Mouse (Mus musculus): ENCODE results near the gene Mrps2. TPM values are rescaled to one million over a fixed set of nuclear protein-coding genes. Genes with fewer than 3 reads are reported as not detected.

Mrps2 gene
- polyA plus RNA-seq, 1 experiment: 30.4 TPM

- TF ChIP-seq MYOG (IDR thresholded peaks at IDR 0.05; ENCODE audit: control insufficient read depth, extremely low read depth, insufficient read length): no peak
- no peak for TF ChIP-seq FOSL1 (IDR thresholded peaks at IDR 0.05; ENCODE audit: insufficient read depth, low read length, poor library complexity, severe bottlenecking)
- no peak for TF ChIP-seq CTCF (IDR thresholded peaks at IDR 0.05; ENCODE audit: control insufficient read depth, insufficient read depth, insufficient read length)
- TF ChIP-seq USF1 (IDR thresholded peaks at IDR 0.05; ENCODE audit: low read depth): no peak
- no peak for TF ChIP-seq CEBPB (IDR thresholded peaks at IDR 0.05; ENCODE audit: low read depth)
- no peak for TF ChIP-seq MAX (IDR thresholded peaks at IDR 0.05)
- no peak for TF ChIP-seq MYOD1 (IDR thresholded peaks at IDR 0.05; ENCODE audit: control insufficient read depth, insufficient read length, low read depth)
- H3K4me3 ChIP-seq (ENCODE audit: insufficient read depth, poor library complexity, severe bottlenecking): no peak overlapping the region
- H3K79me3 ChIP-seq (ENCODE audit: low read depth): no peaks in the 10 kb centered on the region
- H3K79me2 ChIP-seq (ENCODE audit: control insufficient read depth, insufficient read depth): no peaks in the 10 kb centered on the region
- no peaks in the 10 kb centered on the region for H3K36me3 ChIP-seq (ENCODE audit: control insufficient read depth, insufficient read depth)
- H3ac ChIP-seq (ENCODE audit: control insufficient read depth, insufficient read length, low read depth): no peak overlapping the region
- no peaks in the 10 kb centered on the region for H3K27me3 ChIP-seq (ENCODE audit: control insufficient read depth, insufficient read depth, insufficient read length)
These were observed 27.4 kb downstream of the Mrps2 start for GRCm38 (mm10) chr2:28495207-28495756.

GRCm38 (mm10) chr2:28495801-28496595 lies 28.1 kb downstream of the Mrps2 start:
- H3K36me3 ChIP-seq (ENCODE audit: control insufficient read depth, insufficient read depth): no peaks in the 10 kb centered on the region
- TF ChIP-seq USF1 (IDR thresholded peaks at IDR 0.05; ENCODE audit: low read depth) (no peak), MYOG (IDR thresholded peaks at IDR 0.05; ENCODE audit: control insufficient read depth, extremely low read depth, insufficient read length) (no peak), FOSL1 (IDR thresholded peaks at IDR 0.05; ENCODE audit: insufficient read depth, low read length, poor library complexity, severe bottlenecking) (no peak), MYOD1 (IDR thresholded peaks at IDR 0.05; ENCODE audit: control insufficient read depth, insufficient read length, low read depth) (no peak), CTCF (IDR thresholded peaks at IDR 0.05; ENCODE audit: control insufficient read depth, insufficient read depth, insufficient read length) (no peak), MAX (IDR thresholded peaks at IDR 0.05) (no peak), CEBPB (IDR thresholded peaks at IDR 0.05; ENCODE audit: low read depth) (no peak)

GRCm38 (mm10) chr2:28496671-28497070 lies 28.8 kb downstream of the Mrps2 start, which contains the start of gene Gbgt1:
Gene Gbgt1, plus strand, starts transcription at chr2:28496891.
- TF ChIP-seq USF1 (IDR thresholded peaks at IDR 0.05; ENCODE audit: low read depth) (no peak), MYOD1 (IDR thresholded peaks at IDR 0.05; ENCODE audit: control insufficient read depth, insufficient read length, low read depth) (no peak), CTCF (IDR thresholded peaks at IDR 0.05; ENCODE audit: control insufficient read depth, insufficient read depth, insufficient read length) (no peak), FOSL1 (IDR thresholded peaks at IDR 0.05; ENCODE audit: insufficient read depth, low read length, poor library complexity, severe bottlenecking) (no peak), MYOG (IDR thresholded peaks at IDR 0.05; ENCODE audit: control insufficient read depth, extremely low read depth, insufficient read length) (no peak), MAX (IDR thresholded peaks at IDR 0.05) (no peak), CEBPB (IDR thresholded peaks at IDR 0.05; ENCODE audit: low read depth) (no peak)
- Histone ChIP-seq H3K27me3 (ENCODE audit: control insufficient read depth, insufficient read depth, insufficient read length) (no peaks in the 10 kb centered on the region), H3K36me3 (ENCODE audit: control insufficient read depth, insufficient read depth) (no peaks in the 10 kb centered on the region), H3K4me3 (ENCODE audit: insufficient read depth, poor library complexity, severe bottlenecking) (no peak within 1 kb of the TSS), H3K79me2 (ENCODE audit: control insufficient read depth, insufficient read depth) (no peaks in the 10 kb centered on the region), H3K79me3 (ENCODE audit: low read depth) (no peaks in the 10 kb centered on the region), H3ac (ENCODE audit: control insufficient read depth, insufficient read length, low read depth) (no peak within 1 kb of the TSS)

More at GRCm38 (mm10) chr2:28495801-28496595, 28.1 kb downstream of the Mrps2 start:
- Histone ChIP-seq H3K79me2 (ENCODE audit: control insufficient read depth, insufficient read depth) (no peaks in the 10 kb centered on the region), H3K27me3 (ENCODE audit: control insufficient read depth, insufficient read depth, insufficient read length) (no peaks in the 10 kb centered on the region), H3ac (ENCODE audit: control insufficient read depth, insufficient read length, low read depth) (no peak overlapping the region), H3K4me3 (ENCODE audit: insufficient read depth, poor library complexity, severe bottlenecking) (no peak overlapping the region), H3K79me3 (ENCODE audit: low read depth) (no peaks in the 10 kb centered on the region)

- Histone ChIP-seq H3K27me3 (ENCODE audit: control insufficient read depth, insufficient read depth, insufficient read length) (no peaks in the 10 kb centered on the region), H3K79me2 (ENCODE audit: control insufficient read depth, insufficient read depth) (no peaks in the 10 kb centered on the region), H3ac (ENCODE audit: control insufficient read depth, insufficient read length, low read depth) (no peak overlapping the region), H3K36me3 (ENCODE audit: control insufficient read depth, insufficient read depth) (no peaks in the 10 kb centered on the region), H3K4me3 (ENCODE audit: insufficient read depth, poor library complexity, severe bottlenecking) (no peak overlapping the region), H3K79me3 (ENCODE audit: low read depth) (no peaks in the 10 kb centered on the region)
- TF ChIP-seq MYOD1 (IDR thresholded peaks at IDR 0.05; ENCODE audit: control insufficient read depth, insufficient read length, low read depth) (no peak), CTCF (IDR thresholded peaks at IDR 0.05; ENCODE audit: control insufficient read depth, insufficient read depth, insufficient read length) (no peak), MYOG (IDR thresholded peaks at IDR 0.05; ENCODE audit: control insufficient read depth, extremely low read depth, insufficient read length) (no peak), MAX (IDR thresholded peaks at IDR 0.05) (no peak), FOSL1 (IDR thresholded peaks at IDR 0.05; ENCODE audit: insufficient read depth, low read length, poor library complexity, severe bottlenecking) (no peak), USF1 (IDR thresholded peaks at IDR 0.05; ENCODE audit: low read depth) (no peak), CEBPB (IDR thresholded peaks at IDR 0.05; ENCODE audit: low read depth) (no peak)
These were observed 29.7 kb downstream of the Mrps2 start for GRCm38 (mm10) chr2:28497561-28497960.

- no peak for TF ChIP-seq CEBPB (IDR thresholded peaks at IDR 0.05; ENCODE audit: low read depth)
- no peak for TF ChIP-seq USF1 (IDR thresholded peaks at IDR 0.05; ENCODE audit: low read depth)
- no peak for TF ChIP-seq FOSL1 (IDR thresholded peaks at IDR 0.05; ENCODE audit: insufficient read depth, low read length, poor library complexity, severe bottlenecking)
- TF ChIP-seq MYOD1 (IDR thresholded peaks at IDR 0.05; ENCODE audit: control insufficient read depth, insufficient read length, low read depth): no peak
- no peak for TF ChIP-seq MYOG (IDR thresholded peaks at IDR 0.05; ENCODE audit: control insufficient read depth, extremely low read depth, insufficient read length)
- no peak for TF ChIP-seq MAX (IDR thresholded peaks at IDR 0.05)
- TF ChIP-seq CTCF (IDR thresholded peaks at IDR 0.05; ENCODE audit: control insufficient read depth, insufficient read depth, insufficient read length): no peak
- no peaks in the 10 kb centered on the region for H3K79me2 ChIP-seq (ENCODE audit: control insufficient read depth, insufficient read depth)
- no peak overlapping the region for H3ac ChIP-seq (ENCODE audit: control insufficient read depth, insufficient read length, low read depth)
- no peaks in the 10 kb centered on the region for H3K79me3 ChIP-seq (ENCODE audit: low read depth)
- no peaks in the 10 kb centered on the region for H3K27me3 ChIP-seq (ENCODE audit: control insufficient read depth, insufficient read depth, insufficient read length)
- H3K36me3 ChIP-seq (ENCODE audit: control insufficient read depth, insufficient read depth): no peaks in the 10 kb centered on the region
- no peak overlapping the region for H3K4me3 ChIP-seq (ENCODE audit: insufficient read depth, poor library complexity, severe bottlenecking)
These were observed 30.6 kb downstream of the Mrps2 start for GRCm38 (mm10) chr2:28498431-28498830.
